Mouse (Mus musculus) megakaryocyte progenitor cell, adult 5-6 weeks (primary cell): ENCODE measurements around the gene Ubl4a. TPM values are rescaled to one million over a fixed set of nuclear protein-coding genes. Genes with fewer than 3 reads are reported as not detected.

Experiments
- total RNA-seq, 2 experiments: library from RNA; stranded (forward) in 1 of 2; stranded (reverse) in 1 of 2; fragments of 157-497, 149-512 nt in 1 of 2; fragments of 200-1000 nt in 1 of 2; gene quantifications; 2 replicates each; pipeline versions ENCODE4 v1.2.3 to v1.2.4; 2015 to 2017

The Ubl4a gene
- total RNA-seq, 2 experiments from 2014 or later, result 21.2 to 39.9 TPM

Other genes with a start within 250 kb of the Ubl4a start
- not detected in 2 replicates for gene Opn1mw, start 245.8 kb downstream of the Ubl4a start, total RNA-seq (2015)
- gene Opn1mw, start 245.8 kb downstream of the Ubl4a start, total RNA-seq (2017), result not detected in 2 replicates
- 16.3 and 16.9 TPM in 2 replicates for gene Mecp2, start 237.9 kb downstream of the Ubl4a start, total RNA-seq (2015)
- 15.3 and 18.8 TPM in 2 replicates for gene Mecp2, start 237.9 kb downstream of the Ubl4a start, total RNA-seq (2017)
- not detected in 2 replicates for gene Tex28, start 205.4 kb downstream of the Ubl4a start, total RNA-seq (2015)
- not detected in 2 replicates for gene Tex28, start 205.4 kb downstream of the Ubl4a start, total RNA-seq (2017)
- gene Tktl1, start 196.0 kb downstream of the Ubl4a start, total RNA-seq (2015), result not detected in 2 replicates
- gene Tktl1, start 196.0 kb downstream of the Ubl4a start, total RNA-seq (2017), result not detected in 2 replicates
- gene Flna, start 123.4 kb downstream of the Ubl4a start, total RNA-seq (2015), result 158 and 196 TPM in 2 replicates
- 495 and 504 TPM in 2 replicates for gene Flna, start 123.4 kb downstream of the Ubl4a start, total RNA-seq (2017)
- 77.1 and 82.8 TPM in 2 replicates for gene Emd, start 118.5 kb downstream of the Ubl4a start, total RNA-seq (2015)
- 86.7 and 91.7 TPM in 2 replicates for gene Emd, start 118.5 kb downstream of the Ubl4a start, total RNA-seq (2017)
- gene Rpl10, start 102.4 kb downstream of the Ubl4a start, total RNA-seq (2015), result 3,920 and 4,047 TPM in 2 replicates
- gene Rpl10, start 102.4 kb downstream of the Ubl4a start, total RNA-seq (2017), result 1,333 and 1,759 TPM in 2 replicates
- 44.5 and 53.5 TPM in 2 replicates for gene Taz, start 91.3 kb downstream of the Ubl4a start, total RNA-seq (2015)
- gene Taz, start 91.3 kb downstream of the Ubl4a start, total RNA-seq (2017), result 25.8 and 31.0 TPM in 2 replicates
- 21.2 and 24.5 TPM in 2 replicates for gene Dnase1l1, start 90.9 kb downstream of the Ubl4a start, total RNA-seq (2015)
- 7.1 and 17.4 TPM in 2 replicates for gene Dnase1l1, start 90.9 kb downstream of the Ubl4a start, total RNA-seq (2017)
- gene Atp6ap1, start 76.1 kb downstream of the Ubl4a start, total RNA-seq (2015), result 128 and 135 TPM in 2 replicates
- gene Atp6ap1, start 76.1 kb downstream of the Ubl4a start, total RNA-seq (2017), result 123 and 206 TPM in 2 replicates
- gene Gdi1, start 68.2 kb downstream of the Ubl4a start, total RNA-seq (2015), result 56.8 and 79.4 TPM in 2 replicates
- 22.8 and 22.9 TPM in 2 replicates for gene Gdi1, start 68.2 kb downstream of the Ubl4a start, total RNA-seq (2017)
- 38.6 and 47.9 TPM in 2 replicates for gene Fam50a, start 60.2 kb downstream of the Ubl4a start, total RNA-seq (2015)
- gene Fam50a, start 60.2 kb downstream of the Ubl4a start, total RNA-seq (2017), result 56.9 and 62.8 TPM in 2 replicates
- 3.4 and 4.5 TPM in 2 replicates for gene Plxna3, start 44.2 kb downstream of the Ubl4a start, total RNA-seq (2015)
- 0.54 and 0.62 TPM in 2 replicates for gene Plxna3, start 44.2 kb downstream of the Ubl4a start, total RNA-seq (2017)
- gene Lage3, start 19.6 kb downstream of the Ubl4a start, total RNA-seq (2015), result 88.3 and 93.1 TPM in 2 replicates
- 22.6 and 28.1 TPM in 2 replicates for gene Lage3, start 19.6 kb downstream of the Ubl4a start, total RNA-seq (2017)
- 31.1 and 39.3 TPM in 2 replicates for gene Slc10a3, start 131 bp upstream of the Ubl4a start, total RNA-seq (2015)
- gene Slc10a3, start 131 bp upstream of the Ubl4a start, total RNA-seq (2017), result 12.8 and 13.9 TPM in 2 replicates
- gene Fam3a, start 20.1 kb upstream of the Ubl4a start, total RNA-seq (2015), result 14.0 and 14.5 TPM in 2 replicates
- 10.0 and 22.1 TPM in 2 replicates for gene Fam3a, start 20.1 kb upstream of the Ubl4a start, total RNA-seq (2017)
- 9.8 and 12.5 TPM in 2 replicates for gene Ikbkg, start 20.1 kb upstream of the Ubl4a start, total RNA-seq (2015)
- gene Ikbkg, start 20.1 kb upstream of the Ubl4a start, total RNA-seq (2017), result 22.8 and 53.0 TPM in 2 replicates
- gene G6pdx, start 56.0 kb upstream of the Ubl4a start, total RNA-seq (2015), result 174 and 188 TPM in 2 replicates
- gene G6pdx, start 56.0 kb upstream of the Ubl4a start, total RNA-seq (2017), result 104 and 109 TPM in 2 replicates
- not detected in 2 replicates for gene Gm6880, start 108.2 kb upstream of the Ubl4a start, total RNA-seq (2015)
- not detected in 2 replicates for gene Gm6880, start 108.2 kb upstream of the Ubl4a start, total RNA-seq (2017)
- gene Olfr1326-ps1, start 201.7 kb upstream of the Ubl4a start, total RNA-seq (2015), result not detected in 2 replicates
- not detected in 2 replicates for gene Olfr1326-ps1, start 201.7 kb upstream of the Ubl4a start, total RNA-seq (2017)
- not detected in 2 replicates for gene Olfr1325, start 219.5 kb upstream of the Ubl4a start, total RNA-seq (2015)
- not detected in 2 replicates for gene Olfr1325, start 219.5 kb upstream of the Ubl4a start, total RNA-seq (2017)